Mouse (Mus musculus): ENCODE measurements at regions not wholly inside any gene's neighbourhood (a gene's known extent, or its start where the extent isn't known, plus 50 kb on each side); places are given as distances from the start of the nearest gene placed in this dataset.

DNA sequence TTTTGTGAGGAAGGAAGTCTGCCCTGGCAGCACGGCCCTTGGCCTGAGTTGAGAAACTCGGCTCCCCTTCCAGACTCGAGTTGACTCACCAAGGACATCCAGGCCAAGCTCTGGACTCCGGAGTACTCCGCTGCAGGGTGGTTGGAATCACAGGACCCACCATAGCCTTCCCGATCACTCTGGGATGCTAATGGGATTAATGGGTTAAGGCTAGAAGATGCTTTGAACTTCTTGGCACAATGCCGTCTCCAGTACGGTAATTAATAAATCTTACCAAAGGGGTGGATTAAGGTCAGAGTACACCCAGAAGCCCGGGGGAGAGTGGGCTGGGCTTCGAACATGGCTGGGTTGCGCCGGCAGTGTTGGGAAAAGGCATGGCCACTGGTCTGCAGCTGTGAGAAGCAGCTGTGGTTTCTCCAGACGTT is 200.8 kb upstream of the Dio3 start:
- H3K27ac ChIP-seq (ENCODE audit: insufficient read depth, low read length), result no peak overlapping the region
- no peaks in the 10 kb centered on the region for H3K36me3 ChIP-seq (ENCODE audit: control insufficient read depth, insufficient read depth, low read length)
- TF ChIP-seq CTCF (IDR thresholded peaks at IDR 0.05; ENCODE audit: extremely low read depth, insufficient read depth, insufficient read length, insufficient replicate concordance), result no peak
- no peak for TF ChIP-seq POLR2A (IDR thresholded peaks at IDR 0.05; ENCODE audit: low read depth, low read length)
- WGBS, result 73% methylated on average over 13 of the region's 13 CpGs
- H3K4me1 ChIP-seq (ENCODE audit: control insufficient read depth, insufficient read depth, insufficient read length), result no peaks in the 10 kb centered on the region
- no peak for DNase-seq (ENCODE audit: low read depth in 1 of 2, low spot score in 2 of 2)
- H3K4me3 ChIP-seq (ENCODE audit: extremely low read depth, insufficient read depth, insufficient read length), result no peak overlapping the region
- no peaks in the 10 kb centered on the region for H3K27me3 ChIP-seq (ENCODE audit: control insufficient read depth, insufficient read depth, low read length)

DNA sequence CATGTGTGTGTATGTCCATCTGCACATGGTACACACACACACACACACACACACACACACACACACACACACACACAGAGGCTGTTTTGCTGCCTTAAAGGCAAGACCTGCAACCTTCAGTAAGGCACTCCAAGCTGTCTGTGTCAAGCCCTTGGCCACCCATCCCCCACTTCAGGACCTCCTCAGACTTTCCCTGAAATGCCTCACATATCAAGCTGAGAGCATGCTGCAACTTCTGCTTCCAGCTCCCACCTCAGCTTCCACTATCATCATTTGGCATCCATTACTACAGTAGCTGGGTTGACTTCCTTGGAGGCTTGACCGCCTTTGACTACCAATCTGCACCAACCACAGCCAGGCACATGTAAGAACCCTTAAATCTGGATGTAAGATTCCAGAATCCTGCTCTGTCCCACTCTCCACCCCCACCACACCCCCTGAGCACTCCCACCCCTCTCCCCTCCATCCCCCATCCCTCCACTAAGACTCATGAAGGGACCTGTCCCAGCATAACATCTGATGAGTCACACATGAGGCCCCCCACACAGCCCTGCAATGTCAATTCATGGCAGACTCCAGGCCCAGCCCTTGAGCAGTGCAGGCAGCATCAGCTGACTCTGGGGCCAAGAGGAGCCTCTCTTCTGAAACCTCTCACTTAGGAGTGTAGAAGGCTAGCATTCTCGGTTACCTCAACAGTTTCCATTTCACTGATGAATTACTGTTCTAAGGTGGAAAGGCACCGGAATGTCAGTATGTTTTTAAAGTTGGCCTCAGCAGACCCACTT is 196.8 kb upstream of the Dio3 start:
- 94% methylated on average over 3 of the region's 3 CpGs for WGBS
- H3K4me1 ChIP-seq (ENCODE audit: control insufficient read depth, insufficient read depth, insufficient read length), result no peaks in the 10 kb centered on the region
- no peaks in the 10 kb centered on the region for H3K36me3 ChIP-seq (ENCODE audit: control insufficient read depth, insufficient read depth, low read length)
- no peak for DNase-seq (ENCODE audit: low read depth in 1 of 2, low spot score in 2 of 2)
- H3K27ac ChIP-seq (ENCODE audit: insufficient read depth, low read length), result no peak overlapping the region
- no peaks in the 10 kb centered on the region for H3K27me3 ChIP-seq (ENCODE audit: control insufficient read depth, insufficient read depth, low read length)
- no peak overlapping the region for H3K4me3 ChIP-seq (ENCODE audit: extremely low read depth, insufficient read depth, insufficient read length)
- TF ChIP-seq POLR2A (IDR thresholded peaks at IDR 0.05; ENCODE audit: low read depth, low read length) (no peak), CTCF (IDR thresholded peaks at IDR 0.05; ENCODE audit: extremely low read depth, insufficient read depth, insufficient read length, insufficient replicate concordance) (no peak)

GRCm38 (mm10) chr12:110082921-110083320 is 195.9 kb upstream of the Dio3 start:
- no peak for DNase-seq (ENCODE audit: low read depth in 1 of 2, low spot score in 2 of 2)
- Histone ChIP-seq H3K27me3 (ENCODE audit: control insufficient read depth, insufficient read depth, low read length) (no peaks in the 10 kb centered on the region), H3K27ac (ENCODE audit: insufficient read depth, low read length) (no peak overlapping the region), H3K4me3 (ENCODE audit: extremely low read depth, insufficient read depth, insufficient read length) (no peak overlapping the region), H3K4me1 (ENCODE audit: control insufficient read depth, insufficient read depth, insufficient read length) (no peaks in the 10 kb centered on the region), H3K36me3 (ENCODE audit: control insufficient read depth, insufficient read depth, low read length) (no peaks in the 10 kb centered on the region)
- 53% methylated on average over 13 of the region's 13 CpGs for WGBS
- TF ChIP-seq CTCF (IDR thresholded peaks at IDR 0.05; ENCODE audit: extremely low read depth, insufficient read depth, insufficient read length, insufficient replicate concordance) (no peak), POLR2A (IDR thresholded peaks at IDR 0.05; ENCODE audit: low read depth, low read length) (no peak)

DNA sequence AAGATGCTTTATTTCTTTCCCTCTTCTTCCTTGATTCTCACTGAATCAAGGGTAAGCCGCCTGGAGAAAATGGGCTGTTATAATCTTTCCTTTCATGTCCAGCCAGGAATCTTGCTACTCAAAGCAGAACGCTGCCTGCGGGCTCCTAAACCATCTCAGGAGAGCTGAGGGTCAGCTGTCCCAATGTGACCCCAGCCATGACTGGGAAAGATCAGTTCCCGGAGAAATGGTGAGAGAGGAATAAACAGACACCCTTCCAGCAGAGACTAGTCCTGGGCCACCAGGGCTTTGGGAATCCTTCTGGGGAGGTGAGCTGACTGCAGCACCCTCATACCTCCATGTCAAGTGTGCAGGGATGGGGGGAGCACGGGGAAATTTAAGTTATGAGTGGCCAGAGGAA is 195.4 kb upstream of the Dio3 start:
- no peaks in the 10 kb centered on the region for H3K27me3 ChIP-seq (ENCODE audit: control insufficient read depth, insufficient read depth, low read length)
- H3K27ac ChIP-seq (ENCODE audit: insufficient read depth, low read length), result no peak overlapping the region
- no peak for DNase-seq (ENCODE audit: low read depth in 1 of 2, low spot score in 2 of 2)
- WGBS, result 72% methylated on average over 5 of the region's 5 CpGs
- H3K36me3 ChIP-seq (ENCODE audit: control insufficient read depth, insufficient read depth, low read length), result no peaks in the 10 kb centered on the region
- no peaks in the 10 kb centered on the region for H3K4me1 ChIP-seq (ENCODE audit: control insufficient read depth, insufficient read depth, insufficient read length)
- TF ChIP-seq POLR2A (IDR thresholded peaks at IDR 0.05; ENCODE audit: low read depth, low read length), result no peak
- no peak for TF ChIP-seq CTCF (IDR thresholded peaks at IDR 0.05; ENCODE audit: extremely low read depth, insufficient read depth, insufficient read length, insufficient replicate concordance)
- H3K4me3 ChIP-seq (ENCODE audit: extremely low read depth, insufficient read depth, insufficient read length), result no peak overlapping the region

- TF ChIP-seq POLR2A (IDR thresholded peaks at IDR 0.05; ENCODE audit: low read depth, low read length) (no peak), CTCF (IDR thresholded peaks at IDR 0.05; ENCODE audit: extremely low read depth, insufficient read depth, insufficient read length, insufficient replicate concordance) (no peak)
- Histone ChIP-seq H3K27me3 (ENCODE audit: control insufficient read depth, insufficient read depth, low read length) (no peaks in the 10 kb centered on the region), H3K27ac (ENCODE audit: insufficient read depth, low read length) (no peak overlapping the region), H3K4me3 (ENCODE audit: extremely low read depth, insufficient read depth, insufficient read length) (no peak overlapping the region), H3K36me3 (ENCODE audit: control insufficient read depth, insufficient read depth, low read length) (no peaks in the 10 kb centered on the region), H3K4me1 (ENCODE audit: control insufficient read depth, insufficient read depth, insufficient read length) (no peaks in the 10 kb centered on the region)
- WGBS, result 88% methylated on average over 2 of the region's 2 CpGs
- no peak for DNase-seq (ENCODE audit: low read depth in 1 of 2, low spot score in 2 of 2)
Measured at GRCm38 (mm10) chr12:110086921-110087320, 191.9 kb upstream of the Dio3 start.

- DNase-seq (ENCODE audit: low read depth in 1 of 2, low spot score in 2 of 2), result no peak
- TF ChIP-seq CTCF (IDR thresholded peaks at IDR 0.05; ENCODE audit: extremely low read depth, insufficient read depth, insufficient read length, insufficient replicate concordance) (no peak), POLR2A (IDR thresholded peaks at IDR 0.05; ENCODE audit: low read depth, low read length) (no peak)
- Histone ChIP-seq H3K4me1 (ENCODE audit: control insufficient read depth, insufficient read depth, insufficient read length) (no peaks in the 10 kb centered on the region), H3K4me3 (ENCODE audit: extremely low read depth, insufficient read depth, insufficient read length) (no peak overlapping the region), H3K27me3 (ENCODE audit: control insufficient read depth, insufficient read depth, low read length) (no peaks in the 10 kb centered on the region), H3K27ac (ENCODE audit: insufficient read depth, low read length) (no peak overlapping the region), H3K36me3 (ENCODE audit: control insufficient read depth, insufficient read depth, low read length) (no peaks in the 10 kb centered on the region)
Measured at GRCm38 (mm10) chr12:110087812-110088211, 191.1 kb upstream of the Dio3 start.

- DNase-seq (ENCODE audit: low read depth in 1 of 2, low spot score in 2 of 2), result no peak
- WGBS, result 86% methylated on average over 7 of the region's 7 CpGs
- no peak overlapping the region for H3K27ac ChIP-seq (ENCODE audit: insufficient read depth, low read length)
Measured at GRCm38 (mm10) chr12:110102186-110102585, 176.7 kb upstream of the Dio3 start.

More at GRCm38 (mm10) chr12:110102186-110102585, 176.7 kb upstream of the Dio3 start:
- Histone ChIP-seq H3K4me1 (ENCODE audit: control insufficient read depth, insufficient read depth, insufficient read length) (no peaks in the 10 kb centered on the region), H3K36me3 (ENCODE audit: control insufficient read depth, insufficient read depth, low read length) (no peaks in the 10 kb centered on the region), H3K27me3 (ENCODE audit: control insufficient read depth, insufficient read depth, low read length) (no peaks in the 10 kb centered on the region), H3K4me3 (ENCODE audit: extremely low read depth, insufficient read depth, insufficient read length) (no peak overlapping the region)
- TF ChIP-seq POLR2A (IDR thresholded peaks at IDR 0.05; ENCODE audit: low read depth, low read length) (no peak), CTCF (IDR thresholded peaks at IDR 0.05; ENCODE audit: extremely low read depth, insufficient read depth, insufficient read length, insufficient replicate concordance) (no peak)
